Mouse (Mus musculus): ENCODE results near the gene Zmiz1. TPM values are rescaled to one million over a fixed set of nuclear protein-coding genes. Genes with fewer than 3 reads are reported as not detected.

Gene Zmiz1
- polyA plus RNA-seq, 1 experiment from 2014 or later = 12.4 TPM

GRCm38 (mm10) chr14:25462975-25463374 lies 4.0 kb downstream of the Zmiz1 start:
- H3K4me2 ChIP-seq (replicated peaks; ENCODE audit: low read depth) = no peak overlapping the region
- no peaks in the 10 kb centered on the region for H3K36me3 ChIP-seq (ENCODE audit: control insufficient read depth, insufficient read depth)
- H3K4me3 ChIP-seq (ENCODE audit: low read depth, low read length) = no peak overlapping the region
- no peak overlapping the region for H3K27ac ChIP-seq (ENCODE audit: low read depth, low read length)
- TF ChIP-seq CTCF (IDR thresholded peaks at IDR 0.05; ENCODE audit: low read depth) = no peak
- no peaks in the 10 kb centered on the region for H3K9me3 ChIP-seq (ENCODE audit: control insufficient read depth)
- H3K4me1 ChIP-seq (replicated peaks; ENCODE audit: control insufficient read depth, insufficient read depth, low read length) = peaks cover 40% of the 10 kb centered on the region
- H3K9ac ChIP-seq (ENCODE audit: low read depth, low read length) = no peak overlapping the region
- H3K27me3 ChIP-seq (replicated peaks; ENCODE audit: control insufficient read depth, insufficient read depth, low read length) = no peaks in the 10 kb centered on the region
- no peak for ATAC-seq
- 21% methylated on average over 1 of the region's 1 CpGs for WGBS

DNA sequence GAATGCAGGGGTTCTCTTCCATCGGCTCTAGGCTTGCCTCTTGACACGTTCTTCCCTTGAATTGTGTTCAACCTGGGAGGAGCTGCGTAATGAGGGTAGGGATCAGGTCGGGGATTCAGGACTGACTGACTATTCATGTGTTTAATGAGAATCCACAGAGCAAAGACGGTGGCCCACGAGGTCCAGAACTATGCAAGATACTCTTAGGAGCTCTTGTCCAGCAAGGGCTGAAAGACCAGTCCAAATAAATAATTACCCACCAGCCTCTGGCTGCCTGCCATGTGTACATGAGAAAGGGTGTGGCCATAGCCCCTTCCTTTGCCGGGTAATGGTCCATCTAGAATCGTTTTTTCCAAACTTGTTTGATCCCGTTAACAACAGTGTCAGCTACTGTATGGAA lies 4.9 kb downstream of the Zmiz1 start:
- H3K9ac ChIP-seq (ENCODE audit: low read depth, low read length) = peak overlapping the region; percentile 7; the same call in 1 of the 2 replicates
- no peak overlapping the region; the same call in 1 of the 2 replicates for H3K27ac ChIP-seq (ENCODE audit: low read depth, low read length)
- peak overlapping the region; percentile 17; the same call in 1 of the 2 replicates for H3K4me2 ChIP-seq (replicated peaks; ENCODE audit: low read depth)

GRCm38 (mm10) chr14:25464611-25465307 lies 5.8 kb downstream of the Zmiz1 start:
- Histone ChIP-seq H3K36me3 (ENCODE audit: control insufficient read depth, insufficient read depth) (no peaks in the 10 kb centered on the region), H3K4me3 (ENCODE audit: low read depth, low read length) (no peak overlapping the region), H3K4me1 (replicated peaks; ENCODE audit: control insufficient read depth, insufficient read depth, low read length) (peaks cover 44% of the 10 kb centered on the region), H3K27me3 (replicated peaks; ENCODE audit: control insufficient read depth, insufficient read depth, low read length) (no peaks in the 10 kb centered on the region), H3K9ac (ENCODE audit: low read depth, low read length) (no peak overlapping the region; the same call in none of the 2 replicates), H3K27ac (ENCODE audit: low read depth, low read length) (peak overlapping the region; percentile 90), H3K9me3 (ENCODE audit: control insufficient read depth) (no peaks in the 10 kb centered on the region), H3K4me2 (replicated peaks; ENCODE audit: low read depth) (peak overlapping the region; percentile 17; the same call in 1 of the 2 replicates)
- peak; percentile 33; the same call in 1 of the 2 replicates for TF ChIP-seq CTCF (IDR thresholded peaks at IDR 0.05; ENCODE audit: low read depth)
- ATAC-seq = peak; percentile 60
- whole genome bisulfite sequencing = 40% methylated on average over 8 of the region's 8 CpGs

More for the DNA sequence above, 4.9 kb downstream of the Zmiz1 start:
- WGBS = 21% methylated on average over 9 of the region's 9 CpGs
- no peaks in the 10 kb centered on the region for H3K9me3 ChIP-seq (ENCODE audit: control insufficient read depth)
- H3K27me3 ChIP-seq (replicated peaks; ENCODE audit: control insufficient read depth, insufficient read depth, low read length) = no peaks in the 10 kb centered on the region
- H3K36me3 ChIP-seq (ENCODE audit: control insufficient read depth, insufficient read depth) = no peaks in the 10 kb centered on the region
- H3K4me3 ChIP-seq (ENCODE audit: low read depth, low read length) = no peak overlapping the region
- TF ChIP-seq CTCF (IDR thresholded peaks at IDR 0.05; ENCODE audit: low read depth) = no peak
- no peak for ATAC-seq
- H3K4me1 ChIP-seq (replicated peaks; ENCODE audit: control insufficient read depth, insufficient read depth, low read length) = peaks cover 40% of the 10 kb centered on the region

DNA sequence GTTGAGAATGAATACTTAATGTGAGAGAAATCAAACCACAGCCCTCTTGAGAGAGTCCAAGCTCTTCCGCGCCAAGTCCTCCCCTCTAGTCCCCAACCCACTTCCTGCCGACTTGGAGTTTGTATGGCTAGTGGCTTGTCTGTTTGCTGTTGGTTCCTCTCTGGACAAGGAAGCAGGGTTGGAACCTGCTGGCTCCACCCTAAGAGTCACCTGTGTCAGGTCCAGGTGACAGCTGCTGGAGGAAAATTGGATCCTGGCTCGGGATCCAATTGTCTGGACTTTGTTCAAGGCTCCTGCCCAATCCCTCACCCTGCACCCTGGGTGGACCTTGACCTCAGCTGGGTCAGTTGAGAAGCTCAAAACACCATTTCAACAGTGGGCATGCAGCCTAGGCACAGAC lies 7.4 kb downstream of the Zmiz1 start:
- H3K36me3 ChIP-seq (ENCODE audit: control insufficient read depth, insufficient read depth) = no peaks in the 10 kb centered on the region
- H3K4me3 ChIP-seq (ENCODE audit: low read depth, low read length) = no peak overlapping the region
- no peak overlapping the region for H3K9ac ChIP-seq (ENCODE audit: low read depth, low read length)
- no peaks in the 10 kb centered on the region for H3K9me3 ChIP-seq (ENCODE audit: control insufficient read depth)
- ATAC-seq = peak; percentile 89
- TF ChIP-seq CTCF (IDR thresholded peaks at IDR 0.05; ENCODE audit: low read depth) = no peak
- H3K4me1 ChIP-seq (replicated peaks; ENCODE audit: control insufficient read depth, insufficient read depth, low read length) = peaks cover 44% of the 10 kb centered on the region
- peak overlapping the region; percentile 90 for H3K27ac ChIP-seq (ENCODE audit: low read depth, low read length)
- peak overlapping the region; percentile 47 for H3K4me2 ChIP-seq (replicated peaks; ENCODE audit: low read depth)
- no peaks in the 10 kb centered on the region for H3K27me3 ChIP-seq (replicated peaks; ENCODE audit: control insufficient read depth, insufficient read depth, low read length)
- 10% methylated on average over 4 of the region's 4 CpGs for WGBS

GRCm38 (mm10) chr14:25467911-25468668 lies 9.1 kb downstream of the Zmiz1 start:
- Histone ChIP-seq H3K4me1 (replicated peaks; ENCODE audit: control insufficient read depth, insufficient read depth, low read length) (peaks cover 51% of the 10 kb centered on the region), H3K4me3 (ENCODE audit: low read depth, low read length) (no peak overlapping the region), H3K27ac (ENCODE audit: low read depth, low read length) (peak overlapping the region; percentile 41; the same call in 1 of the 2 replicates), H3K36me3 (ENCODE audit: control insufficient read depth, insufficient read depth) (no peaks in the 10 kb centered on the region), H3K27me3 (replicated peaks; ENCODE audit: control insufficient read depth, insufficient read depth, low read length) (no peaks in the 10 kb centered on the region), H3K9ac (ENCODE audit: low read depth, low read length) (no peak overlapping the region), H3K4me2 (replicated peaks; ENCODE audit: low read depth) (no peak overlapping the region), H3K9me3 (ENCODE audit: control insufficient read depth) (no peaks in the 10 kb centered on the region)
- ATAC-seq = no peak
- 76% methylated on average over 10 of the region's 10 CpGs for WGBS
- no peak for TF ChIP-seq CTCF (IDR thresholded peaks at IDR 0.05; ENCODE audit: low read depth)

DNA sequence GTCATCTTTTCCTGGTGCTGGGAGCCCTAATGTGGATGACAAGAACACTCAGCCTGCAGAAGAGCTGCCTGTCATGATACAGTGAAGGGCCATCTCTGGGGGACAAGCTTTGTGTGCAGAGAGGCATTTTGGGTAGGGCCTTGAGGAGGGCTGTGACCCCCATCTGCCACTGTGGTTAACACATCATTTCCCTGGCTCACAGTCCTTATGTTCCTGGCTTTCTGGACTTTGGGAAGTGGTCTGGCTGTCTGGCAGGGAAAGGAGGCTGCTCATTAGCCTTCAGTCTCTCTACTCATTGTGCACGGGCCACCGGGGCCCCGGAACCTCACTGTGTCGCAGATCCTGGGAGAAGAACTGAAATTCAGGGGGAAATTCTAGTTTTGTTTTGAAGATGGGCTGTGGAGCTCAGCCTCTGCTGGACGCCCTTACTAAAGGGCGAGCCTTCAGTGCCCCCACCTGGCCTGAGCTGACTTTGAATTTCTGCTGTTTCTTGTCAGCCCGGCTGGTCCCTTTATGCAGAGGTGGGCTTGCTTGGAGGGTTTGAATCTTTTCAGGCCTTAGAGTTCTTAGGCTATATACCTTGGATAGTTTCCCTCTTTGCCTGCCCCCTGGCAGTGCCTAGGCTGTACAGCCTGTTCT lies 10.0 kb downstream of the Zmiz1 start:
- Histone ChIP-seq H3K27ac (ENCODE audit: low read depth, low read length) (peak overlapping the region; percentile 7), H3K27me3 (replicated peaks; ENCODE audit: control insufficient read depth, insufficient read depth, low read length) (no peaks in the 10 kb centered on the region), H3K4me1 (replicated peaks; ENCODE audit: control insufficient read depth, insufficient read depth, low read length) (peaks cover 47% of the 10 kb centered on the region), H3K36me3 (ENCODE audit: control insufficient read depth, insufficient read depth) (no peaks in the 10 kb centered on the region), H3K9ac (ENCODE audit: low read depth, low read length) (no peak overlapping the region), H3K4me2 (replicated peaks; ENCODE audit: low read depth) (no peak overlapping the region), H3K4me3 (ENCODE audit: low read depth, low read length) (no peak overlapping the region), H3K9me3 (ENCODE audit: control insufficient read depth) (no peaks in the 10 kb centered on the region)
- no peak for ATAC-seq
- WGBS = 76% methylated on average over 7 of the region's 7 CpGs
- TF ChIP-seq CTCF (IDR thresholded peaks at IDR 0.05; ENCODE audit: low read depth) = no peak

Measured in intestine, postnatal 0 days (tissue).